Mouse (Mus musculus): Measurements from ENCODE around the gene Syt3. TPM values are rescaled to one million over a fixed set of nuclear protein-coding genes. Genes with fewer than 3 reads are reported as not detected.

Syt3 gene
- polyA plus RNA-seq, 1 experiment = 4.9 TPM

DNA sequence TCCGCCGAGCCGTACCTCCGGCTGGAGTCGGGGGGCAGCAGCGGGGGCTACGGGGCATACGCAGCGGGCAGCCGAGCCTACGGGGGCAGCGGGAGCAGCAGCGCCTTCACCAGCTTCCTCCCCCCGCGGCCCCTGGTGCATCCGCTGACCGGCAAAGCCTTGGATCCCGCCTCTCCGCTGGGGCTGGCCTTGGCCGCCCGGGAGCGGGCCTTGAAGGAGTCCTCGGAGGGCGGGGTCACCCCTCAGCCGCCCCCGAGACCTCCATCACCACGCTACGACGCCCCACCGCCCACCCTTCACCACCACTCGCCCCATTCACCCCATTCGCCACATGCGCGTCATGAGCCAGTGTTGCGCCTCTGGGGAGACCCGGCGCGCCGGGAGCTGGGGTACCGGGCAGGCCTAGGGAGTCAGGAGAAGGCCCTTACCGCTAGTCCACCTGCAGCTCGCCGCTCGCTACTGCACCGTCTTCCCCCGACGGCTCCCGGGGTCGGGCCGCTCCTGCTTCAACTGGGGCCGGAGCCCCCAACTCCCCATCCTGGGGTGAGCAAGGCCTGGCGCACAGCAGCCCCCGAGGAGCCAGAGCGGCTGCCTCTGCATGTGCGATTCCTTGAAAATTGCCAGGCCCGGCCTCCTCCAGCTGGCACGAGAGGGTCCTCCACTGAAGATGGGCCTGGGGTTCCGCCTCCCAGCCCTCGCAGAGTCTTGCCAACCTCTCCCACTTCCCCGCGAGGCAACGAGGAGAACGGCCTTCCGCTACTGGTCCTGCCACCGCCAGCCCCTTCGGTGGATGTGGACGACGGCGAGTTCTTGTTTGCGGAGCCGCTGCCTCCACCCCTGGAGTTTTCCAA, 30.9 kb upstream of the Syt3 start:
- Histone ChIP-seq H3K4me3 (ENCODE audit: insufficient read depth, low read depth, low read length) (no peak overlapping the region), H3K27ac (replicated peaks; ENCODE audit: low read depth, low read length) (no peak overlapping the region), H3K4me1 (ENCODE audit: control insufficient read depth, insufficient read depth, insufficient read length, low read length) (no peaks in the 10 kb centered on the region)

DNA sequence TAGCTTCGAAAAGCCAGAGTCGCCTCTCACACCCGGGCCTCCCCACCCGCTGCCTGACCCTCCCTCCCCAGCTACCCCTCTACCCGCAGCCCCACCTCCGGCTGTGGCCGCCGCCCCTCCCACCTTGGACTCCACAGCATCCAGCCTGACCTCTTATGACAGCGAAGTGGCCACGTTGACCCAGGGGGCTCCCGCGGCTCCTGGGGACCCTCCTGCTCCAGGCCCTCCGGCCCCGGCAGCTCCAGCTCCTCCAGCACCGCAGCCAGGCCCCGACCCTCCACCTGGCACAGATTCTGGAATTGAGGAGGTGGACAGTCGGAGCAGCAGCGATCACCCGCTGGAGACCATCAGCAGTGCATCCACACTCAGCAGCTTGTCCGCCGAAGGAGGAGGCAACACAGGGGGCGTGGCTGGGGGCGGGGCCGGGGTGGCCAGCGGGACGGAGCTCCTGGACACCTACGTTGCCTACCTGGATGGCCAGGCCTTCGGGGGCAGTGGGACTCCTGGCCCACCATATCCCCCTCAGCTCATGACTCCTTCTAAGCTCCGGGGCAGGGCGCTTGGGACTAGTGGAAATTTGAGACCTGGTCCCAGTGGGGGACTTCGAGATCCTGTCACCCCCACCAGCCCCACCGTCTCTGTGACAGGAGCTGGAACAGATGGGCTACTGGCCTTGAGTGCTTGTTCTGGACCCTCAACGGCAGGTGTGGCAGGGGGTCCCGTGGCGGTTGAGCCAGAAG, 30.1 kb upstream of the Syt3 start:
- H3K4me1 ChIP-seq (ENCODE audit: control insufficient read depth, insufficient read depth, insufficient read length, low read length) = no peaks in the 10 kb centered on the region
- H3K27ac ChIP-seq (replicated peaks; ENCODE audit: low read depth, low read length) = no peak overlapping the region
- no peak overlapping the region for H3K4me3 ChIP-seq (ENCODE audit: insufficient read depth, low read depth, low read length)

GRCm38 (mm10) chr7:44355411-44355810, 28.5 kb upstream of the Syt3 start:
- 0 out of 2 replicates have a peak, but pooled peaks cover 2% of the 10 kb centered on the region for H3K4me1 ChIP-seq (ENCODE audit: control insufficient read depth, insufficient read depth, insufficient read length, low read length)
- no peak overlapping the region for H3K4me3 ChIP-seq (ENCODE audit: insufficient read depth, low read depth, low read length)
- no peak overlapping the region for H3K27ac ChIP-seq (replicated peaks; ENCODE audit: low read depth, low read length)

- Histone ChIP-seq H3K4me1 (ENCODE audit: control insufficient read depth, insufficient read depth, insufficient read length, low read length) (0 out of 2 replicates have a peak, but pooled peaks cover 2% of the 10 kb centered on the region), H3K4me3 (ENCODE audit: insufficient read depth, low read depth, low read length) (no peak overlapping the region), H3K27ac (replicated peaks; ENCODE audit: low read depth, low read length) (no peak overlapping the region)
These were observed 27.1 kb upstream of the Syt3 start for GRCm38 (mm10) chr7:44356590-44357481.

DNA sequence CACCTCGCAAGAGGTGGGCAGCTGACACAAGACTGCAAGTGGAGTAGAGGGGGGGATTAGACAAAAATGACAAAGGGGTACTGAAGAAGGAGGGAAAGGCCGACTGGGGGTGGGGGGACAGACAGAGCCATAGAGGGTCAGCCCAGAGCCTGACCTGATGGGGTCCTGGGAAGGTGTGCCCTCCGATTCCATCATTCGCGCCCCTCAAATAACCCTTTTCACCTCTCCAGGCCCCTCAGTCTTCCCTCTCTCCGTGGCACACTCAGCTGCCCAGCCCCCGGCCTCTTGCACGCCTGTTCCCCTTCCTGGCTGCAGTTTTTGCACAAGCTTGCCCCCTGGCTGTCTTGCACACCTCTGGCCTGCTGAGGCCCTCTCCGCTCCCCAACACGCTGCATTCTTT, 26.4 kb upstream of the Syt3 start:
- H3K4me1 ChIP-seq (ENCODE audit: control insufficient read depth, insufficient read depth, insufficient read length, low read length) = 0 out of 2 replicates have a peak, but pooled peaks cover 2% of the 10 kb centered on the region
- no peak overlapping the region for H3K27ac ChIP-seq (replicated peaks; ENCODE audit: low read depth, low read length)
- H3K4me3 ChIP-seq (ENCODE audit: insufficient read depth, low read depth, low read length) = no peak overlapping the region

GRCm38 (mm10) chr7:44358012-44358411, 25.9 kb upstream of the Syt3 start:
- H3K27ac ChIP-seq (replicated peaks; ENCODE audit: low read depth, low read length) = no peak overlapping the region
- H3K4me3 ChIP-seq (ENCODE audit: insufficient read depth, low read depth, low read length) = no peak overlapping the region
- H3K4me1 ChIP-seq (ENCODE audit: control insufficient read depth, insufficient read depth, insufficient read length, low read length) = 0 out of 2 replicates have a peak, but pooled peaks cover 2% of the 10 kb centered on the region

DNA sequence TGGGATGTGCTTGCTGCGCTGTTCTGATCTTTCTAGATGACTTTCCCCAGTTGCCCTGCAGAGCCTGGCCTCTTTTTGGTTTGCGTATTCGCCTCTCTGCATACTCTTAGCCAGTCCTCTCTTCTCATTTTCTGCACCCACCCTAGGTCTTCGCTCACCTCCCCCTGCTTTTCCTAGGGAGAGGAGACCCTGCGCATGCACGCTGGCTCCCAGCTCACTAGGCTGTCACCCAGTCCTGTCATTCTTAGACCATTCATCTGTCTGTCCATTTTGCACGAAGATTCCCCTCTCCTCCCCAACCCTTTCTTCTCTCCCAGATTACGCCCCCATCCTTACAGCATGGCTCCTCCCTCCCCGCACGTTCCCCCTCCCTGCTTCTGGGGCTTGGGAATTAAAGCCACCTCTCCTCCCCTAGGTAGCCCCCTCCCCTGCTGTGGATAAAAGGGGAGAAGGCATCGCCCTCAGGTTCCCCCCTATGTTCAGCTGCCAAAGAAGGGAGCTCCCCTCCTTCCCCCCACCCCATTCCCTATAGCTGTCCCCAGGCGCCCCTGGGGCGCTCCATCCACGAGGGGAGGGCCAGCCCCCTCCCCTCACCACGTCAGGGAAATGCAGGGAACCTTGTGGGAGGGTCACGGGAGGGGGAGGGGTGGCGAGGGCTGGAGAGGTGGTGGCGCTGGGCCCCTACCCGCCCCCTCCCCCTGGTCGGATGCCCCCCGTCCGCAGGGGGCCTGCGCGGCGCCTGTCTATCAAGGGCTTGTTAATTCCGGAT, 24.8 kb upstream of the Syt3 start:
- Histone ChIP-seq H3K4me1 (ENCODE audit: control insufficient read depth, insufficient read depth, insufficient read length, low read length) (0 out of 2 replicates have a peak, but pooled peaks cover 2% of the 10 kb centered on the region), H3K4me3 (ENCODE audit: insufficient read depth, low read depth, low read length) (no peak overlapping the region), H3K27ac (replicated peaks; ENCODE audit: low read depth, low read length) (no peak overlapping the region)

DNA sequence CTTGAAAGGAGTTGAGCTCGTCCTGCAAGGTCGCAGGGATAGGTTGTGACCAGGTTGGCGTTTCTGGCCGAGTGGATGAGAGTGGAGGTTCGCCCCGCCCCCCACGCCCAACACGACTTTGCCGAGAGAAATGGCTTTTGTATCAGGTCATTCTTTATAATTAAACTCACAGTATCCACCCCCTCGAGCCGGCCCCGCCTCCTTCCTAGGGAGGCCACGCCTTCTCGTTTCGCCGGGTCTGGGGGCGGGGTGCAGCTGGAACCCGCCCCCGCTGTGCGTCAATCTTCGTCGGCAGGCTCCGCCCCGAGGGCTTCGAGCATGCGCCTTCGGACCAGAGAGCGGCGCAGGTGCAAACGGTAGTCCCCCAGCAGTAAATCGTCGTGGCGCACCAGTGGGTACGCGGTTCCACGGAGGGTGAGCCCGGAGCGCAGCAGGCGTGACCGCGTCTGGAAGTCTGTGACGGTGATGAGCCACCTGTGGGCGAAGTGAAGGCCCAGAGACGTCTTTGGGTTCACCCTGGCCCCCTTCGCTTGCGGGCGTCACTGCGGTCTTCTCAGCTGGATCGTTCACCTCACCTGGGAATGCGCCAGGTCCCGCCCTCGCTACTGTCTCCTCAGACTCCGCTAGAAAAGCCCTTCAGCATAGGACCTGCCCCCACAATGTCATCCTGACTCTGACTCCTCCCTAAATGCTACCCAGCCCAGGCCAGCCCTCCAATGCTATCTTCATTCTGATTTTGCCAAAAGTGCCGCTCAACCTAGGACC, 23.8 kb upstream of the Syt3 start:
- Histone ChIP-seq H3K27ac (replicated peaks; ENCODE audit: low read depth, low read length) (0 out of 2 replicates have a peak overlapping the region, but pooled peaks have one; percentile 14), H3K4me1 (ENCODE audit: control insufficient read depth, insufficient read depth, insufficient read length, low read length) (0 out of 2 replicates have a peak, but pooled peaks cover 2% of the 10 kb centered on the region), H3K4me3 (ENCODE audit: insufficient read depth, low read depth, low read length) (peak overlapping the region; percentile 70)

- Histone ChIP-seq H3K4me1 (ENCODE audit: control insufficient read depth, insufficient read depth, insufficient read length, low read length) (0 out of 2 replicates have a peak, but pooled peaks cover 2% of the 10 kb centered on the region), H3K27ac (replicated peaks; ENCODE audit: low read depth, low read length) (no peak overlapping the region), H3K4me3 (ENCODE audit: insufficient read depth, low read depth, low read length) (no peak overlapping the region)
These were observed 23.1 kb upstream of the Syt3 start for GRCm38 (mm10) chr7:44360792-44361301.

DNA sequence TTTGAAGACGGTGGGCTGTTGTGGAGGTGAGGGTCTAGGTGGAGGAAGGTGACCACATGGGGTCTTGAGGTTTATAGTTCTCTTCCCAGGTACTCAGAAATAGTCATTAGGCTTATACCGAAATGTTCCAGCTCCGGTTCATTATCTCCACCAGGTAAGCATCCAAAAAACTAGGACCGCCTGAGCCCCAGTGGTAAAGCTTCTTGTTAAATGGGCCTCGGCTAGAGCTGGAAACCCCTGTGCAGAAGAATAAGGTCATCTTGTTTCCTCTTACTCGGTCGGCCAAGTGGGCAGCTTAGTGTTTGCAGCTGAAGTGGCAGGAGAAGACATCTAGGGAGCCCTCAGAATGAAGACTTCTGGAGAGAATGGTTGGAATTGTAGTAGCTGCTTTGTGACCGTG, 11.2 kb upstream of the Syt3 start:
- Histone ChIP-seq H3K4me3 (ENCODE audit: insufficient read depth, low read depth, low read length) (no peak overlapping the region), H3K27ac (replicated peaks; ENCODE audit: low read depth, low read length) (no peak overlapping the region), H3K4me1 (ENCODE audit: control insufficient read depth, insufficient read depth, insufficient read length, low read length) (no peaks in the 10 kb centered on the region)

GRCm38 (mm10) chr7:44373460-44373859, 10.4 kb upstream of the Syt3 start:
- H3K4me1 ChIP-seq (ENCODE audit: control insufficient read depth, insufficient read depth, insufficient read length, low read length) = no peaks in the 10 kb centered on the region
- no peak overlapping the region; the same call in 1 of the 2 replicates for H3K27ac ChIP-seq (replicated peaks; ENCODE audit: low read depth, low read length)

DNA sequence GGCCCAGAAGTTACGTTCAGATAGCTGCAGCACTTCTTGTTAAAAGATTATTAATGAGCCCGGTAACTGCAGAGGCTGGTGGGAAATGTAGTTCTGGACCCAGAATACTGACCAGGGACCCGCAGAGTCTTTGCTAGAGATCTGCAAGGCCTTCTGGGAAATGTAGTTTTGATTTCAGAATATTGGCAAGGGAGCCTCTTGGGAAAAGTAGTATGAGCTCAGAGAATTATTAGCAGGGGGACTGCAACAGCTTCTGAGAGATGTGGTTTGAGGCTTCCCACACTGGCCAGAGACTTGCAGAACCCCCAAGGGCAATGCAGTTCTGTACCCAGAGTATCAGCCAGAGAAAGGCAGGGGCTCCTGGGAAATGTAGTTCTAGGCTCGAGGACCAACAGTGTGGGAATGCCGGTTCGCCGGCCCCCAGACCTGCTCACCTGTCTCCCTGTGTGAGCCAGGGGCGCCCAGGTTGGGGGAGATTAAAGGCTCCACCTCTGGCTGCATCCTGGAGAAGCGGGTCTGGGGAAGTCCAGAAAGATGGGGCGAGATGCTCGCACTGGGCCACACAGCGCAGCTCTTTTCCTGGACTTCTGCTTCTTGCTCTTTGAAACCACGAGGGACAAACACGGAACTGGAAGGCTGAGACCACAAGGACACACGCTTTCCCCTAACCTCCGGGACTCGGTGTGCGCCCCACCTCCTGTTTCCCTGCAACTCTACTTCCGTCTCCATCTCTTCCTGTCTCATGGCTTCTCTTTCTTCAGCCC, 9.8 kb upstream of the Syt3 start:
- no peaks in the 10 kb centered on the region for H3K4me1 ChIP-seq (ENCODE audit: control insufficient read depth, insufficient read depth, insufficient read length, low read length)
- 0 out of 2 replicates have a peak overlapping the region, but pooled peaks have one; percentile 3 for H3K27ac ChIP-seq (replicated peaks; ENCODE audit: low read depth, low read length)
- H3K4me3 ChIP-seq (ENCODE audit: insufficient read depth, low read depth, low read length) = peak overlapping the region; percentile 76

More at GRCm38 (mm10) chr7:44373460-44373859, 10.4 kb upstream of the Syt3 start:
- H3K4me3 ChIP-seq (ENCODE audit: insufficient read depth, low read depth, low read length) = peak overlapping the region; percentile 64

- Histone ChIP-seq H3K27ac (replicated peaks; ENCODE audit: low read depth, low read length) (no peak overlapping the region), H3K4me3 (ENCODE audit: insufficient read depth, low read depth, low read length) (peak overlapping the region; percentile 76), H3K4me1 (ENCODE audit: control insufficient read depth, insufficient read depth, insufficient read length, low read length) (no peaks in the 10 kb centered on the region)
These were observed 9.1 kb upstream of the Syt3 start for GRCm38 (mm10) chr7:44374756-44375155.
